Mouse (Mus musculus) lung, postnatal 0 days (tissue): ENCODE measurements around the gene Dmrtc1b. TPM values are rescaled to one million over a fixed set of nuclear protein-coding genes. Genes with fewer than 3 reads are reported as not detected.

Experiments
- polyA plus RNA-seq: library from polyadenylated mRNA; unstranded; fragments of >200 nt; fragmentation: Nextera tagmentation; extraction: Ambion mirVana; gene quantifications from 2 replicates; pipeline ENCODE4 v1.2.1, GENCODE M21; 2015

The Dmrtc1b gene
- polyA plus RNA-seq, 1 experiment from 2014 or later: not detected

Other genes with a start within 250 kb of the Dmrtc1b start
- gene Hdac8, start 202.5 kb upstream of the Dmrtc1b start, polyA plus RNA-seq: 8.2 and 9.7 TPM in 2 replicates
- gene Phka1, start 63.6 kb upstream of the Dmrtc1b start, polyA plus RNA-seq: 4.5 and 5.6 TPM in 2 replicates
- gene Gm3880, start 20.9 kb upstream of the Dmrtc1b start, polyA plus RNA-seq: not detected in 2 replicates
- gene Gm9112, start 230 bp upstream of the Dmrtc1b start, polyA plus RNA-seq: not detected in 2 replicates
- not detected in 2 replicates for gene Dmrtc1c1, start 95.1 kb downstream of the Dmrtc1b start, polyA plus RNA-seq
- gene Dmrtc1c2, start 146.8 kb downstream of the Dmrtc1b start, polyA plus RNA-seq: not detected in 2 replicates
- gene 1700031F05Rik, start 160.1 kb downstream of the Dmrtc1b start, polyA plus RNA-seq: not detected in 2 replicates
- gene Dmrtc1a, start 200.8 kb downstream of the Dmrtc1b start, polyA plus RNA-seq: 0.33 and 0.38 TPM in 2 replicates
- gene 1700011M02Rik, start 201.0 kb downstream of the Dmrtc1b start, polyA plus RNA-seq: not detected in 2 replicates
- gene 1700018G05Rik, start 220.5 kb downstream of the Dmrtc1b start, polyA plus RNA-seq: not detected in 2 replicates